Mouse (Mus musculus) heart, postnatal 0 days (tissue): ENCODE results near the gene Abr.

Experiments used
- CTCF ChIP-seq: IDR thresholded peaks from 2 replicates; pipeline ENCODE4 v1.5.1; 2016; ENCODE audit warnings: antibody characterized with exemption, control low read depth, low read depth
- EP300 ChIP-seq: IDR thresholded peaks from 2 replicates; pipeline ENCODE4 v1.6.1; 2016; ENCODE audit warnings: antibody characterized with exemption, low read depth

GRCm38 (mm10) chr11:76577588-76578257, 44.4 kb downstream of the Abr start:
- peak; percentile 91 for TF ChIP-seq CTCF
- no peak for TF ChIP-seq EP300
